30 mouse cellular contexts compared by ENCODE assay signal in genomic region chr9:104034718-104035117, GRCm38 (mm10). TPM values are rescaled to one million over a fixed set of nuclear protein-coding genes. Genes with fewer than 3 reads are reported as not detected.
A peak's percentile ranks its signal among the peaks of the same experiment; 100 is the strongest.
DNase-seq lines count a peak whose midpoint lies in the region; ATAC-seq and TF ChIP-seq lines count a peak whose summit lies in the region.
"Had no signal": no experiment of that assay in that cellular context is flagged by ENCODE, and none has a peak within 500 bp of the region (broad histone marks: within the 10 kb centered on the region; RNA-seq: fewer than 3 reads in every experiment).

No protein-coding gene starts in this region.

- peaks cover 62% of the 10 kb centered on the region for H3K36me3 ChIP-seq in embryonic facial prominence, embryonic 13.5 days
- H3K36me3 ChIP-seq in embryonic facial prominence, embryonic 10.5 days (replicated peaks), result peaks cover 33% of the 10 kb centered on the region
- no peaks in the 10 kb centered on the region for H3K36me3 ChIP-seq in liver, embryonic 14.5 days (replicated peaks; ENCODE audit: control insufficient read depth, insufficient read depth, low read depth)
- H3K36me3 ChIP-seq in liver, embryonic 12.5 days, result peaks cover 8% of the 10 kb centered on the region; the same call in 1 of the 2 replicates
- H3K36me3 ChIP-seq: G1E had no signal

- WGBS in embryonic facial prominence, embryonic 13.5 days, result 66% methylated on average over 6 of the region's 6 CpGs
- WGBS in embryonic facial prominence, embryonic 10.5 days, result 74% methylated on average over 6 of the region's 6 CpGs
- WGBS in liver, embryonic 14.5 days (ENCODE audit: insufficient replicate concordance), result 58% methylated on average over 6 of the region's 6 CpGs
- WGBS in liver, embryonic 12.5 days (ENCODE audit: insufficient replicate concordance), result 56% methylated on average over 6 of the region's 6 CpGs

- TF ChIP-seq EP300 in liver, embryonic 14.5 days (IDR thresholded peaks at IDR 0.05; ENCODE audit: low read depth), result no peak

- no peak overlapping the region for H3K4me3 ChIP-seq in embryonic facial prominence, embryonic 13.5 days
- H3K4me3 ChIP-seq in embryonic facial prominence, embryonic 10.5 days, result no peak overlapping the region
- H3K4me3 ChIP-seq in liver, embryonic 14.5 days (ENCODE audit: insufficient read depth in 1 of 2, low read depth in 2 of 2, low read length in 2 of 2), result no peak overlapping the region
- no peak overlapping the region for H3K4me3 ChIP-seq in liver, embryonic 12.5 days
- peak overlapping the region; percentile 37 for H3K4me3 ChIP-seq in brown adipose tissue, adult 24 weeks (ENCODE audit: insufficient read depth, low read depth, low read length)
- H3K4me3 ChIP-seq: gastrocnemius, adult 2 months; heart, adult 2 months; heart, embryonic 10.5 days; hindbrain, embryonic 12.5 days; hindbrain, embryonic 15.5 days had no signal

- H3K4me2 ChIP-seq in embryonic facial prominence, embryonic 13.5 days, result 0 out of 2 replicates have a peak overlapping the region, but pooled peaks have one; percentile 7
- H3K4me2 ChIP-seq in liver, embryonic 14.5 days (ENCODE audit: low read depth), result peak overlapping the region; percentile 9; the same call in 1 of the 2 replicates
- H3K4me2 ChIP-seq in liver, embryonic 12.5 days, result no peak overlapping the region
- H3K4me2 ChIP-seq: hindbrain, embryonic 12.5 days; hindbrain, embryonic 15.5 days had no signal

- no peak for ATAC-seq in embryonic facial prominence, embryonic 13.5 days (ENCODE audit: insufficient number of reproducible peaks, insufficient read depth, low FRiP score, low TSS enrichment, low read depth)
- ATAC-seq in liver, embryonic 14.5 days (ENCODE audit: insufficient read depth), result no peak
- no peak for ATAC-seq in liver, embryonic 12.5 days
- ATAC-seq: forebrain, embryonic 14.5 days had no signal

- no peaks in the 10 kb centered on the region for H3K27me3 ChIP-seq in embryonic facial prominence, embryonic 13.5 days
- H3K27me3 ChIP-seq in embryonic facial prominence, embryonic 10.5 days (replicated peaks; ENCODE audit: low read depth, poor library complexity, severe bottlenecking), result no peaks in the 10 kb centered on the region
- no peaks in the 10 kb centered on the region for H3K27me3 ChIP-seq in liver, embryonic 14.5 days (ENCODE audit: control insufficient read depth, insufficient read depth, low read length)
- no peaks in the 10 kb centered on the region for H3K27me3 ChIP-seq in liver, embryonic 12.5 days (replicated peaks)
- H3K27me3 ChIP-seq: hindbrain, embryonic 12.5 days; hindbrain, embryonic 15.5 days; Patski had no signal

- peaks cover 6% of the 10 kb centered on the region for H3K4me1 ChIP-seq in embryonic facial prominence, embryonic 13.5 days
- peaks cover 7% of the 10 kb centered on the region for H3K4me1 ChIP-seq in embryonic facial prominence, embryonic 10.5 days
- H3K4me1 ChIP-seq in liver, embryonic 14.5 days (replicated peaks; ENCODE audit: control insufficient read depth in 2 of 2, insufficient read depth in 2 of 2, low read length in 1 of 2), result peaks cover 0 to 3% of the 10 kb centered on the region in 2 experiments; a peak in 2 of 4 replicates
- H3K4me1 ChIP-seq in liver, embryonic 12.5 days, result no peaks in the 10 kb centered on the region
- no peaks in the 10 kb centered on the region for H3K4me1 ChIP-seq in brown adipose tissue, adult 24 weeks (ENCODE audit: control insufficient read depth, insufficient read depth, insufficient read length, low read length)
- H3K4me1 ChIP-seq: hindbrain, embryonic 12.5 days; hindbrain, embryonic 15.5 days had no signal

- no peak for DNase-seq in embryonic facial prominence, embryonic 10.5 days (ENCODE audit: low spot score)
- no peak for DNase-seq in liver, embryonic 14.5 days (ENCODE audit: low read depth in 3 of 3, low spot score in 3 of 3)
- no peak for DNase-seq in thymus, postnatal 25 days
- no peak for DNase-seq in adrenal gland, adult 2 months

- H3K27ac ChIP-seq in embryonic facial prominence, embryonic 13.5 days, result no peak overlapping the region
- no peak overlapping the region for H3K27ac ChIP-seq in embryonic facial prominence, embryonic 10.5 days (replicated peaks)
- H3K27ac ChIP-seq in liver, embryonic 14.5 days, result no peak overlapping the region
- no peak overlapping the region for H3K27ac ChIP-seq in liver, embryonic 12.5 days
- H3K27ac ChIP-seq in brown adipose tissue, adult 24 weeks (replicated peaks; ENCODE audit: low read depth, low read length), result no peak overlapping the region
- H3K27ac ChIP-seq: gastrocnemius, adult 2 months; heart, adult 2 months; heart, embryonic 10.5 days; hindbrain, embryonic 12.5 days; hindbrain, embryonic 15.5 days had no signal

- H3K9me3 ChIP-seq in embryonic facial prominence, embryonic 13.5 days, result no peaks in the 10 kb centered on the region
- no peaks in the 10 kb centered on the region for H3K9me3 ChIP-seq in embryonic facial prominence, embryonic 10.5 days
- H3K9me3 ChIP-seq in liver, embryonic 14.5 days (ENCODE audit: control insufficient read depth, low read length), result no peaks in the 10 kb centered on the region
- no peaks in the 10 kb centered on the region for H3K9me3 ChIP-seq in liver, embryonic 12.5 days (replicated peaks)
- H3K9me3 ChIP-seq: G1E; heart, embryonic 10.5 days; hindbrain, embryonic 12.5 days; hindbrain, embryonic 15.5 days had no signal

- no peak overlapping the region for H3K9ac ChIP-seq in embryonic facial prominence, embryonic 13.5 days
- H3K9ac ChIP-seq in liver, embryonic 14.5 days (replicated peaks), result no peak overlapping the region
- no peak overlapping the region for H3K9ac ChIP-seq in liver, embryonic 12.5 days
- H3K9ac ChIP-seq: forebrain, postnatal 0 days; hindbrain, embryonic 12.5 days; hindbrain, embryonic 15.5 days had no signal

- TF ChIP-seq CTCF in liver, embryonic 14.5 days (IDR thresholded peaks at IDR 0.05; ENCODE audit: low read depth), result no peak

RNA-seq across cellular contexts. Expression of gene Gm28305, which starts 5.7 kb away (rescaled TPM):
- not detected in 2 replicates for polyA plus RNA-seq in embryonic facial prominence, embryonic 13.5 days (2015; fragmentation: Nextera tagmentation; extraction: Ambion mirVana)
- polyA plus RNA-seq in embryonic facial prominence, embryonic 10.5 days (2016; fragmentation: Nextera tagmentation; extraction: Ambion mirVana), result not detected in 2 replicates
- not detected in 2 replicates for polyA plus RNA-seq in liver, embryonic 14.5 days (2012; rRNA removed)
- not detected in 2 replicates for polyA plus RNA-seq in liver, embryonic 14.5 days (2014; fragmentation: Nextera tagmentation; extraction: Ambion mirVana)
- polyA plus RNA-seq in liver, embryonic 12.5 days (2016; fragmentation: Nextera tagmentation; extraction: Ambion mirVana), result not detected in 2 replicates
- polyA plus RNA-seq in brown adipose tissue, adult 24 weeks (2012; ENCODE audit: insufficient read depth, insufficient read length, missing spikeins), result not detected in 2 replicates
- total RNA-seq in adrenal gland, adult 2 months (2021), result not detected
- polyA plus RNA-seq in adrenal gland, adult 2 months (2012; rRNA removed), result not detected in 2 replicates
- total RNA-seq: adrenal gland, postnatal 10 days; adrenal gland, postnatal 36 days; common myeloid progenitor, adult 5-6 weeks; forebrain, postnatal 0 days; G1E; gastrocnemius, adult 2 months; gastrocnemius, postnatal 25 days; heart, adult 2 months; heart, postnatal 25 days; hematopoietic stem cell, adult 5-6 weeks had no signal
- polyA plus RNA-seq: cerebellum, adult 2 months; embryonic facial prominence, embryonic 14.5 days; forebrain, embryonic 11.5 days; forebrain, embryonic 14.5 days; forebrain, postnatal 0 days; frontal cortex, adult 2 months; G1E; gonadal fat pad, adult 2 months; heart, adult 2 months; heart, embryonic 10.5 days; heart, embryonic 14.5 days; heart, postnatal 0 days; hindbrain, embryonic 12.5 days; hindbrain, embryonic 15.5 days; intestine, embryonic 14.5 days; Patski had no signal

RNA-seq across cellular contexts. Expression of gene Uba5, which starts 28.2 kb away (rescaled TPM):
- 64.3 and 65.2 TPM in 2 replicates for polyA plus RNA-seq in embryonic facial prominence, embryonic 13.5 days (2015; fragmentation: Nextera tagmentation; extraction: Ambion mirVana)
- 45.7 TPM in 2 replicates for polyA plus RNA-seq in embryonic facial prominence, embryonic 10.5 days (2016; fragmentation: Nextera tagmentation; extraction: Ambion mirVana)
- 9.6 and 14.6 TPM in 2 replicates for polyA plus RNA-seq in liver, embryonic 14.5 days (2012; rRNA removed)
- 21.2 and 21.4 TPM in 2 replicates for polyA plus RNA-seq in liver, embryonic 14.5 days (2014; fragmentation: Nextera tagmentation; extraction: Ambion mirVana)
- polyA plus RNA-seq in liver, embryonic 12.5 days (2016; fragmentation: Nextera tagmentation; extraction: Ambion mirVana), result 27.4 and 28.4 TPM in 2 replicates
- 15.2 and 21.2 TPM in 2 replicates for polyA plus RNA-seq in brown adipose tissue, adult 24 weeks (2012; ENCODE audit: insufficient read depth, insufficient read length, missing spikeins)
- 10 to 100 TPM; 40.6 to 46.4 TPM for total RNA-seq in adrenal gland, adult 2 months (2021)
- 15.0 and 18.0 TPM in 2 replicates for polyA plus RNA-seq in adrenal gland, adult 2 months (2012; rRNA removed)

RNA-seq across cellular contexts. Expression of gene Acad11, which starts 28.5 kb away (rescaled TPM):
- 9.8 and 11.7 TPM in 2 replicates for polyA plus RNA-seq in embryonic facial prominence, embryonic 13.5 days (2015; fragmentation: Nextera tagmentation; extraction: Ambion mirVana)
- polyA plus RNA-seq in embryonic facial prominence, embryonic 10.5 days (2016; fragmentation: Nextera tagmentation; extraction: Ambion mirVana), result 9.7 and 10.2 TPM in 2 replicates
- polyA plus RNA-seq in liver, embryonic 14.5 days (2012; rRNA removed), result 11.9 and 13.5 TPM in 2 replicates
- polyA plus RNA-seq in liver, embryonic 14.5 days (2014; fragmentation: Nextera tagmentation; extraction: Ambion mirVana), result 16.3 and 18.8 TPM in 2 replicates
- 10.5 and 11.5 TPM in 2 replicates for polyA plus RNA-seq in liver, embryonic 12.5 days (2016; fragmentation: Nextera tagmentation; extraction: Ambion mirVana)
- polyA plus RNA-seq in brown adipose tissue, adult 24 weeks (2012; ENCODE audit: insufficient read depth, insufficient read length, missing spikeins), result 115 and 150 TPM in 2 replicates
- total RNA-seq in adrenal gland, adult 2 months (2021), result 10 to 100 TPM; 78.7 to 91.9 TPM
- polyA plus RNA-seq in adrenal gland, adult 2 months (2012; rRNA removed), result 33.0 and 40.1 TPM in 2 replicates

RNA-seq across cellular contexts. Expression of gene Nphp3, which starts 32.4 kb away (rescaled TPM):
- polyA plus RNA-seq in embryonic facial prominence, embryonic 13.5 days (2015; fragmentation: Nextera tagmentation; extraction: Ambion mirVana), result 9.1 and 9.3 TPM in 2 replicates
- polyA plus RNA-seq in embryonic facial prominence, embryonic 10.5 days (2016; fragmentation: Nextera tagmentation; extraction: Ambion mirVana), result 3.7 and 4.4 TPM in 2 replicates
- polyA plus RNA-seq in liver, embryonic 14.5 days (2012; rRNA removed), result 2.1 and 2.7 TPM in 2 replicates
- 0.74 and 1.0 TPM in 2 replicates for polyA plus RNA-seq in liver, embryonic 14.5 days (2014; fragmentation: Nextera tagmentation; extraction: Ambion mirVana)
- 2.3 TPM in 2 replicates for polyA plus RNA-seq in liver, embryonic 12.5 days (2016; fragmentation: Nextera tagmentation; extraction: Ambion mirVana)
- 0.79 and 4.3 TPM in 2 replicates for polyA plus RNA-seq in brown adipose tissue, adult 24 weeks (2012; ENCODE audit: insufficient read depth, insufficient read length, missing spikeins)
- 1 to 10 TPM; 2.3 to 4.7 TPM for total RNA-seq in adrenal gland, adult 2 months (2021)
- 8.4 and 8.6 TPM in 2 replicates for polyA plus RNA-seq in adrenal gland, adult 2 months (2012; rRNA removed)
- polyA plus RNA-seq: G1E had no signal
